Mouse (Mus musculus) spleen, adult 2 months (tissue): Measurements from ENCODE around the gene Gm20431.

Experiments
- CTCF ChIP-seq: fragments of 200-500 bp; IDR thresholded peaks from 2 replicates; pipeline ENCODE4 v1.5.1; 2011; ENCODE audit warnings: mild to moderate bottlenecking, inconsistent platforms; ENCODE audit not compliant: insufficient read depth, insufficient read length, insufficient replicate concordance; ENCODE audit errors: extremely low read depth
- POLR2A ChIP-seq: fragments of 200-500 bp; IDR thresholded peaks from 2 replicates; pipeline ENCODE4 v1.6.1; 2011; ENCODE audit warnings: low read depth, low read length, inconsistent platforms

DNA sequence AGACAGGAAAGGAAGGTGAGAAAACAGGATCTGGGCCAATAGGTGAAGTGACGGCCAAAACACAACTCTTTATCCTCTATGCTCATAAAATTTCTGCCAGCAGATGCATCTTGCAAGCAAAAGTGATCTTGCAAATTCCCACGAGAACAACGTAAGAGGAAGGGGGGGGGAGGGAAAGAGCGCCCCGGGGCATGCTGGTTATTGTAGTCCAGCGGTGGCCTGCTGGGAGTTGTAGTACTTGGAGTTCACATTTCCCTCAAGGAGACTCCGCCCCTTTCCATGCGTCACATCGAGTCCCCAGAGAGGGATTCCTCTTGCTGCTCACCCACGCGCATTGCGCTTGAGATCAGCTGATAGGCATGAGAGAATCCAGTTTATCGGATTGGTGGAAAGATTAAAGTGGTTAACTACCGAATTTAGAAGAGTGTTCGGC is 26.9 kb downstream of the Gm20431 start:
- no peak; the same call in 1 of the 2 replicates for TF ChIP-seq POLR2A
- no peak for TF ChIP-seq CTCF
